Mouse (Mus musculus) thymus, postnatal 10 days (tissue): ENCODE data around the gene Prkch.
A peak's percentile ranks its signal among the peaks of the same experiment; 100 is the strongest.

Source experiments
- DNase-seq, 2 experiments: peaks; one replicate each; pipeline ENCODE4 v3.0.0; 2021; ENCODE audit warnings: low spot score in 2 of 2

Prkch gene

DNA sequence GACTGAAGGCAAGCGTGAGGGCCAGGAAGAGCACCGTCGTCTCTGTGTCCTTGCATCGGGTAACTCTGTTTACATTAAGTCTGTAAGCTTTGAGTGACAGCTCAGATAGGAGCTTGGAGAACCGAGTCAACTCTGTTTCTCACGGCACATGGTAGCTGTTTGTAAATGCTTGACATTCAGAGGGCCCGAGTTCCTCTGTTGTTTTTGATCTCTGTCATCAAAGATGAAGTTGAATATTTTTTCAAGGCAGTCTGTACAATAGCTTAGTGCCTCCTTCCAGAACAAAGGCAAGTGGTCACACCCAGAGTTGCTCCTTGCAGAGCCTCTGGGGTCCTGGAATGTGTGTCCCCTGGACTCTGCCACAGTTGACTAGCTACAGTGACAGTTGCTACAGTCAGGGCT, 94.8 kb downstream of the Prkch start:
- DNase-seq: no peak

DNA sequence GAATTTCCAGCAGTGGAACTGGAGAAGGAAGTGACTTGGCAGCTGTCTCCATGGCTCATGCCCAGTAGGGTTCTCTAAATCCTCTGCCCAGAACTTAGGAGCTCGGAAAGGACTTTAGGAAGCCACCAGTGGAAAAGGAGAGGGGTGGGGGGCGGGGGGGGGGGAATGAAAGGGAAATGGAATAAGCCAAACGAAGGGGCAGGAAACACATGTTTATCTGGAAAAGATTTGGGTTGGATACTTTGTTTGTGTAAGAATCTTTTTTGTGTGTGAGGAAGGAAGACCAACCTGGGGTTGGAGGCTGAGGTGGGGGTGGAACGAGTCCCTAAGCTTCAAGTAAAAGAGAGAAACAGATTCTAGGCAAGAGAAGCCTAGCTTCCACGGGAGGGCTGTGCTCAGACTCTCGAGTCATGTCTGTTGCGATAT, 98.3 kb downstream of the Prkch start:
- DNase-seq: no peak

DNA sequence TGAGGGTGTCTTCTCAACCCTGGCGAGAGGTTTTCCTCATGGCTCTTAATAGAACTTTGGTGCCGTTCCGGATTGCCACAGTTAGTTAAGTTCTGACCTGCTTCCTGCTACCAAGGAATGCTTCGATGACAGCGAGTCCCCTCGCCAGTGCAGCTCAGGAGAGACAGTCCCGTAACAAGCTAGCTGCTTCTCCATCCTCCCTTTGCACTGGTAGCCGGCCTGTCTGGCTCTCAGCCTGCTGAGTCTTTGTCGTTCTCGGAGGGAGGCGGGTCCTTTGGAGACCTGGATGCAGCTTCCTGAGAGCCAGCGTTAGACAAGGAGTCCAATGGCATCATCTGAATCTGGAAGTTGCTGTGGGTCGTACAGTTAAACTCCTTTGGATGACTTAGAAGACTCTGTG, 101.3 kb downstream of the Prkch start:
- no peak for DNase-seq

DNA sequence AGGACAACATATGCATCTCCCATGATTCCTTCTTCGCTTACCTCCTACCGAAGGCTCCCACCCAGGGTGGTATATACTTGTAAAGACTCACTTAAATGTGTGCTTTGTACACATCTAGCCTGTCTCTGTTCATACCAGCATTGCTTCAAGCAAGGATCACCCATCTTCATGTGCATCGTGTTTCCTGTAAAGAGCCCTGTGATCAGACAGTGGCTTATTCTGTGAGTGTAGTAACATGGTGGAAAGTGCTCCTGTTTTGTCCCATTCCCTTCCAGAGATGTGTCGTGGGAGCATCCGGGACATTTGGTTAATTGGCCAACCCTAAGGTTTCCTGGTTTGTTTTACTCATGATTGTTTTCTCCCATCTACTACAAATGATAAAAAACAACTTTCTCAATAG, 101.9 kb downstream of the Prkch start:
- no peak for DNase-seq

DNA sequence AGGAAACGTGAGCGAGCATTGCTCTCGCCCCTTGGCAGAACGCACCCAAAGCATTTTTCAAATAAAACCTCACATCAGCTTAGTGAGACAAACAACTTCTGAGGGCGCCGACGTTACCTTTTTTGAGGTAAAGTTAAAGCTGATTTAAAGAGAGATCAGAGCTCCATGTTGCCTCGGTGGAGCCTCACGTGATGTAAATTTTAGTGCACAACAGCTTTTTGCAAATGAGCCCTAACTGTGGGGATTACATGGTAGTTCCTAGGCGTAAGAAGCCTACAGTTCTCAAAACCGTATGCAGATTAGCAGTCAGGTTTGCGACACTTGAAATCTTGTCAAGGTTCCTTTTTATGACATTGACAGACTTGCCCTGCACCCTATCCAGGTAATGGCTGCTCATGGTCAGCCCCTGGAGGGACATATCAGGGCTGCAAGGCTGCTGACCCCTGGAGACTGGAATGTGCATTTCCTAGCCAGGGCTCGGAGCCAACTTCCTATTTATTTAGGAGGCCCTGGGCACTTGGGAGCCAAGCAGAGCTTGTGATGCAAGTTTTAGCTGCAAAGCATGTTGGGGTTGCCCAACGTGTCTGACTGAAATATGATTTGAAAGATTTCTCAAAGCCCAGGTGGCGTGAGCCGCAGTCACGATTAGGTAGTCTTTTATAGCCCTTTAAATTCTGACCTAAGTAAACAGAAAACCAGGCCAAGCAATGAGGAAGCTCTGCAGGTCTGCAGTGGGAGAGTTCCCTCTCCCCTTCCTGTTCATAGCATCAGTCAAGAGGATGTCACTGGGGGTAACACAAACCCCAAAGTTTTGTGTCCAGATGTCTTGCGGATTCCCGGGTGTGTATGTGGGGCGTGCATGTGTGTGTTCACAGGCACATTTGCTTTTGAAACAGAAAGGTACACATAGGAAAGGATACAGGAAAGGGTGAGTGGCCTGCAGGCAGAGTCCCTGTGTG, 102.8 kb downstream of the Prkch start:
- DNase-seq: peak; percentile 42 to 43

- peak in 1 of 2 experiments; percentile 37 for DNase-seq
These were observed 107.7 kb downstream of the Prkch start for GRCm38 (mm10) chr12:73692321-73692720.

GRCm38 (mm10) chr12:73693347-73693746, 108.8 kb downstream of the Prkch start:
- DNase-seq: peak; percentile 79 to 84

DNA sequence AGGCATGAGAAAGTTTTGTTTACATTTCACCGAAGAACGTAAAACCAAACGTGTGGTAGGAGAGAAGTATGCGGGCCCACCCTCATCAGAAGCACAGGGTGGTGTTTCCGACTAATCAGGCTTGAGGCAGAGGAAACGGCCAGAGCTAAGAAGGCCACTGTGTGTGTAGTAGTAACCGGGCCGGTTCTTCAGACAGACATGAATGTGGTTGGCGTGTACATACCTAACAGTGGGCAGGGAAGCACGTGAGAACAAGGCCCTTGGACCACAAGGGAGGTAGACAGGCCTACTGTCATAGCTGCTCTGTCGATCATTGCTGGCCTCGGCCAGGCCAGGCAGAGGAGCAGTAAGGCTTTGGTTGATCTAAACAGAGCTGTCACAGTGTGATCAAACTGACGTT, 110.1 kb downstream of the Prkch start:
- no peak for DNase-seq

DNA sequence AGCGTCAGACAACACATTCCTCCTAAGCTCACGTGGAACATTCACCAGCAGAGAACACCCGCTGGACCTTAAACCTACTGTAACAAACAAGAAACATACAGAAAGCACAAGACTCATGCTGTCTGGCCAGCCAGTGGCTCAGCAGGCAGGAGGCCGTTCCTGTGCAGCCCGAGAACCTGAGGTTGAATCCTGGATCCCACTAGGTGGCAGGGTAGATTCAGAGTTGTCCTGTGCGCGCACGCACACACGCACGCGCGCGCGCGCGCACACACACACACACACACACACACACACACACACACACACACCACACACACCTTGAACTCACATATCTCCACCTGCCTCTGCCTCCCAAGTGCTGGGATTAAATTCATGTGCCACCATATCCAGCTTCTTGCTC, 110.5 kb downstream of the Prkch start:
- no peak for DNase-seq

- no peak for DNase-seq
These were observed 111.5 kb downstream of the Prkch start for GRCm38 (mm10) chr12:73696084-73696483.

GRCm38 (mm10) chr12:73696946-73697345, 112.3 kb downstream of the Prkch start:
- DNase-seq: no peak

DNA sequence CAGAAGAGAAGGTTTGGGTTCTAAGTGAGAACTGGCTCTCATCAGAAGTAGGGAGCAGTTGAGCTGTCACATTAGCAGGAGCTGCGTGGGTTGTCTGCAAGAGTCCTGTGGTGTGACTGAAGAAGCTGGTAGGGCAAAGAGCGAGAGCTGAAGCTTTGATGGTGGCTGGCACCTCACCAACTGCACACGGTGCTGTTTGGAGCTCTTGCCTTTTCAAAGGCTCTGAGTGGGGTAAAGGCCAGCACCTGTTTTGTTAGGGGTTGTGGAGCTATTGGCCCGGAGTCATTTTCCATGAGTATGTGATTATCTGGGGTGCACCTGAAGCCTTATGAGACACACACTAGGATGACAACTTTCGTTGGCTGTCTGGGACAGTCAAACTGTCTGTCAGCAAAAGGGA, 113.8 kb downstream of the Prkch start:
- peak; percentile 58 to 60 for DNase-seq

DNA sequence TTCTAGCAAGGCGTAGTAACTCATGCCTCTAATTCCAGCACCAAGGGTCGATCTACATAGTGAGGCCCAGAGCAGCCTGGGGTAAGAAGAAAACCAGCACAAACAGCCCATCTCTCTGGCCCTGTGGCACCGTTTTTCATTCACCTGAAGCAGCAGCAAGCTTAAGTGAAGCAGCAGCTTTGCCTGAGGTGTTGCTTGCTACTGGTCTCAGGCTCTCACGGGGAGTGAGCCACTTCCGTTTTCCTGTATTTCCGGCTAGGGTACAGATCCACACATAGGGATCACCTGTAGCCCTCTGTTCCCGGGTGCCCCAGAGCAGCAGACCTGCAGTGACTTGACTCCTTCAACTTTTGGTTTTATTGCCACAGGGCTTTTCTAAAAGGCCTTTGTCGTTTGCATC, 114.2 kb downstream of the Prkch start:
- DNase-seq: peak in 1 of 2 experiments; percentile 29

DNA sequence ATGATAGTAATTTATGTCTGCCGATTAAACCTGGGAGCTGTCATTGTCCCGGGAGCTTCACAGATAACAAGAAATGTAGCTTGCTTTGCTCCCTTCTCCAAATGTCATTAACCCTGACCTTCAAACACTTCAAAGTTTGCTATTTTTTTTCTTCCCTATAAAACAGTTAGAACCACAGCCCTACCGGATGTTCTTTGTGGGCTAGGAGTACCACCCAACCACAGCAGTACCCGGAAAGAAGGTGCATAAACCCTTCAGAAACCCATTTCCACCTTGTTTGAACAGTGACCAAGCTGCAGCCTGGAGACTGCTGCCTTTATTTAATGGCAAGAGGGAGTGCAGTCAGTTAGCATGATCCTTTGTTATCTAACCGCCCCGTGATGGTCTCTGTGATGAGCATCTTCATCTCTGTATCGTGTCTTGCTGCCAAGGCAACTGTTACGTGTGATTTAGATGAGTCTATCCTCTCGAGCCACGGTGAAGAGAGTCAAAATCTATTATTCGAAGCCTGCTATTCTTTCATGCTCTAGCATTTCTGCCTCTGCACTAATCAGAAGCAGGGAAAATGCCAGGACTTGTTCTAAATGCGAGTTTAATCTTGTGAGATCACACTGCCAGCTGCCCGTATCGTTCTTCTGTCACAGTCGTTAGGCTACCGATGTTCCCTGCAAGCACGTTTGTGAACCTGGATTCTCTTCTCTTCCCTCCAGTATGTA, 115.0 kb downstream of the Prkch start:
- peak; percentile 53 to 55 for DNase-seq

DNA sequence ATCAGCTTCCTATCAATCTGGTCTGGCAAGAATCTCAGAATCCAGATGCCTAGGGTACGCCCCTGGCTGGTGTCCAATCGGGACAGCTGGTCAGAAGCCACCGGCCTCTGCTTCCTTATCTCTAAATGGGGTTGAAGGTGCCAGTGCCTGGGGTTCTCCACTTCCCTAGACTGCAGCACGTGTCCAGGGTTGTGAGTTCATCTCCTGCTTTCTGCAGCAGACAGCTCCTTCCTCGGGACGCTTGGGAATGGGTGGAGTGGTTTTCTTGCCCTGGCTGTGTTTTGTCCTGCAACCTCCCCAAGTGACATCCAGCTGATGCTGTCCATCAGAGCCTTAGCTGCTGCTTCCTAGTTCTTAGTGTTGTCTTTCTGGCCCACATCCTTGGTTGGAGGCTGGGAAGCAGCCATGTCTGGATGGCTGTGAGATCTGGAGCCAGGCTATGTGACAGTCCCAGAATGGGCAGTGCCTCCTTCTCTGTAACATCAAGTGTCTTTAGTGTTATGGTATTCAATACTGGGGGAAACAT, 116.0 kb downstream of the Prkch start:
- no peak for DNase-seq

GRCm38 (mm10) chr12:73701999-73702398, 117.4 kb downstream of the Prkch start:
- no peak for DNase-seq

DNA sequence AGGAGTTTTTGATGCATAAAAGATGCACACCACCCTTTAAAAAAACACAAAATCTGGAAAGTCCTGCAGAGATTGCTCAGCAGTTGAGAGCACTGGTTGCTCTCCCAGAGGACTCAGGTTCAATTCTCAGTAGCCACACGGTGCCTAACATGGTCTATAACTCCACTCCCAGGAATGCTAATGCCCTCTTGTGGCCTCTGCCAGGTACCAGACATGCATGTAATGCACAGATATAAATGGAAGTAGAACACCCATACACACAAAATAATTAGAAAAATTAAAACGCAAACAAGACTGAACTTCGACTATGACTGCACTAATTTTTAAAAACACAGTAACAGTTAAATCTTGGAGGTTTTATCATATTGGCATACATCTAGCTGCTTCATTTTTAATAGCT, 119.8 kb downstream of the Prkch start:
- DNase-seq: no peak

DNA sequence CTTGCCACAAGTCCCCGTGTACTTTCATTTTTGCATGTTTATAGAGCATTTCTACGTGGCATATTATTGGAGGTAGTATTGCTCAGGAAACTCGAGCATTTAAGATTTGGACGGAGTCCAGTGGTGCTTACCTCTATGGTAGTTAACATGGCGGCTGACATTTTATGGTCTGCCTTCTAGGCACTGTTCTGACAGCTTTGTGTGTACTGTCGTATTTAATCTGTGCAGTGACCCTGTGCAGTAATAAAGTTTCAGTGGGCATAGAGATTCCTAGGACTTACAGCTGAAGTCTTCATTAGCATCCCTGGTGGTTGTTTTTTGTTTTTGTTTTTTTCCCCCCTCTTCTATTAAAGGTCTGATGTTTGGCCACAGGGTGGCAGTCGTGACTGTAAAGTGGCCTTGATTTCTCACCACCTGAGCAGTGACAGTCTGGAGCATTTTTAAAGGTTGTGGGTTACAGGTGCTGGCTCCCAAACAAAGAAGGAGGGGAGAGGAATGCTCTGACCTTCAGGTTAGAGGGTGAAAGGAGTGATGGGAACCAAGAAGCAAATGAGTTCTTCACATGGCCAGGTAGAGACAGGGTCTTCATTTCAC, 120.6 kb downstream of the Prkch start:
- peak; percentile 39 to 68 for DNase-seq

- no peak for DNase-seq
These were observed 123.9 kb downstream of the Prkch start for GRCm38 (mm10) chr12:73708498-73708897.

DNA sequence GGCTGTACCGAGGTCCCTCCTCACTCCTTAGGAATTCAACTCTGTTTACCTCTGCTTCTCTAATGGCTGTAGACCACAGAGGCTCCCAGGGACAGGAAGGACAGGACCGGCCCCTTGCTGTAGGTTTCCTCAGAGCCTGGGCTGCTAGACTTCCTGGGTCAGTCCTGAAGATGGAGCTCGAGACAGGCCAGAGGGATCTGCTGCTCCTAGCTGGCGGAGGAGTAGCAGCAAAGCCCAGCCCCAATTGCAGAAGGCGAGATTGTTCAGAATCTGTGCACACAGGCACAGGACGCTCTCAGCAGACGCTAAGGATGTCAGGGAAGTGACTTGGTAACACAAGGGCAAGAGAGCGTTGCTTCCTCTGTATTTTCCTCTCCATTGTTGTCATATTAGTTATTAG, 124.3 kb downstream of the Prkch start:
- DNase-seq: no peak

GRCm38 (mm10) chr12:73710846-73711245, 126.2 kb downstream of the Prkch start:
- DNase-seq: no peak

GRCm38 (mm10) chr12:73712122-73712521, 127.5 kb downstream of the Prkch start:
- DNase-seq: no peak
